Comparison of ENCODE assay signal across 9 mouse cellular contexts in the genomic region with DNA sequence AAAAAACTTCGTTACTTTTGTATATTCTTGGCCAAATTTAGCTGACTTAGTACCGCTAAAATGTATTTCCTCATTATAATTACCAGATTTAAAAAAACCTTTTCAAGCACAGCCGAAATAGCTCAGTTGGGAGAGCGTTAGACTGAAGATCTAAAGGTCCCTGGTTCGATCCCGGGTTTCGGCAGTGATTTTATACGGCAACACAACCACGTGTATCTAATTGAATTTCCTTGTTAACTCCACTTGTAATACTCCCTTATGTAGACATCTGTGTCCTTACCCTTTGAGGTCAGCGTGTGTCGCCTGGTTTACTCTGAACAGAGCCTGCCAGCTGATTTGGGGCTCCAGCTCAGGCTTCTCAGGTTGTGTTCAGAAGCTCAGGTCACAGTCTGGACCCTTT. TPM values are rescaled to one million over a fixed set of nuclear protein-coding genes. Genes with fewer than 3 reads are reported as not detected.
A peak's percentile ranks its signal among the peaks of the same experiment; 100 is the strongest.
DNase-seq lines count a peak whose midpoint lies in the region; ATAC-seq and TF ChIP-seq lines count a peak whose summit lies in the region.
"Had no signal": no experiment of that assay in that cellular context is flagged by ENCODE, and none has a peak within 500 bp of the region (broad histone marks: within the 10 kb centered on the region; RNA-seq: fewer than 3 reads in every experiment).

No protein-coding gene starts in this region.

- DNase-seq in lung, adult 18-20 months, result peak; percentile 55 to 57
- DNase-seq in lung, adult 2 months, result no peak
- peak; percentile 78 to 80 for DNase-seq in cerebellum, postnatal 25 days
- DNase-seq in gastrocnemius, postnatal 25 days, result peak; percentile 31
- DNase-seq in induced T-regulatory cell, adult 2 months (ENCODE audit: low read depth), result peak; percentile 82
- DNase-seq in limb, embryonic 10.5 days (ENCODE audit: low spot score), result peak; percentile 76
- peak; percentile 97 for DNase-seq in midbrain, embryonic 11.5 days (ENCODE audit: low spot score, missing footprints)
- DNase-seq in spleen, postnatal 10 days (ENCODE audit: low spot score in 2 of 2), result peak; percentile 40 to 76

- ATAC-seq in midbrain, embryonic 11.5 days (ENCODE audit: low FRiP score), result peak; percentile 43

- no peaks in the 10 kb centered on the region for H3K9me3 ChIP-seq in limb, embryonic 10.5 days (replicated peaks)
- H3K9me3 ChIP-seq in midbrain, embryonic 11.5 days (ENCODE audit: control insufficient read depth, low read length), result no peaks in the 10 kb centered on the region

- no peak overlapping the region for H3K27ac ChIP-seq in limb, embryonic 10.5 days
- H3K27ac ChIP-seq in midbrain, embryonic 11.5 days (ENCODE audit: low read depth, low read length), result no peak overlapping the region

- no peak overlapping the region for H3K4me3 ChIP-seq in lung, adult 2 months (replicated peaks; ENCODE audit: extremely low read depth, low read depth, low read length)
- peak overlapping the region; percentile 35 for H3K4me3 ChIP-seq in limb, embryonic 10.5 days
- H3K4me3 ChIP-seq in midbrain, embryonic 11.5 days (ENCODE audit: low read depth, low read length), result peak overlapping the region; percentile 2; the same call in 1 of the 2 replicates

- no peak for TF ChIP-seq POLR2A in lung, adult 2 months (IDR thresholded peaks at IDR 0.05; ENCODE audit: borderline replicate concordance, extremely low read depth, low read depth, low read length)

- H3K4me1 ChIP-seq in lung, adult 2 months (ENCODE audit: control insufficient read depth, insufficient read depth, low read length), result peaks cover 10% of the 10 kb centered on the region
- peaks cover 20% of the 10 kb centered on the region for H3K4me1 ChIP-seq in limb, embryonic 10.5 days
- no peaks in the 10 kb centered on the region for H3K4me1 ChIP-seq in midbrain, embryonic 11.5 days (ENCODE audit: control insufficient read depth, insufficient read depth, low read length)

- no peak for TF ChIP-seq CTCF in lung, adult 2 months (IDR thresholded peaks at IDR 0.05; ENCODE audit: insufficient read depth, low read length)

- no peaks in the 10 kb centered on the region for H3K36me3 ChIP-seq in limb, embryonic 10.5 days
- H3K36me3 ChIP-seq in midbrain, embryonic 11.5 days (ENCODE audit: control insufficient read depth, insufficient read depth, low read length), result no peaks in the 10 kb centered on the region

- H3K4me2 ChIP-seq in midbrain, embryonic 11.5 days, result peak overlapping the region; percentile 26

- H3K27me3 ChIP-seq in limb, embryonic 10.5 days (ENCODE audit: low read depth, poor library complexity, severe bottlenecking), result no peaks in the 10 kb centered on the region
- peaks cover 3% of the 10 kb centered on the region for H3K27me3 ChIP-seq in midbrain, embryonic 11.5 days (ENCODE audit: control insufficient read depth, insufficient read depth, low read length)

- H3K9ac ChIP-seq in midbrain, embryonic 11.5 days (ENCODE audit: low read length), result no peak overlapping the region; the same call in 1 of the 2 replicates

- WGBS in lung, adult 2 months, result 6% methylated on average over 11 of the region's 11 CpGs
- 2% methylated on average over 11 of the region's 11 CpGs for WGBS in limb, embryonic 10.5 days
- 3% methylated on average over 11 of the region's 11 CpGs for WGBS in midbrain, embryonic 11.5 days

RNA-seq across cellular contexts. Expression of a gene that starts 36.4 kb away (rescaled TPM):
- polyA plus RNA-seq in lung, adult 2 months (2012; rRNA removed), result 14.0 and 23.4 TPM in 2 replicates
- total RNA-seq in gastrocnemius, postnatal 25 days (2021), result 10 to 100 TPM; 56.9 to 63.4 TPM
- polyA plus RNA-seq in limb, embryonic 10.5 days (2016; fragmentation: Nextera tagmentation; extraction: Ambion mirVana), result 3.3 and 3.4 TPM in 2 replicates
- polyA plus RNA-seq in midbrain, embryonic 11.5 days (2014; fragmentation: Nextera tagmentation; extraction: Ambion mirVana), result 5.3 and 6.0 TPM in 2 replicates

RNA-seq across cellular contexts. Expression of a gene that starts 39.0 kb away (rescaled TPM):
- not detected in 2 replicates for polyA plus RNA-seq in lung, adult 2 months (2012; rRNA removed)
- total RNA-seq in gastrocnemius, postnatal 25 days (2021), result not detected
- 0.05 and 0.06 TPM in 2 replicates for polyA plus RNA-seq in limb, embryonic 10.5 days (2016; fragmentation: Nextera tagmentation; extraction: Ambion mirVana)
- 0.03 TPM in 1 of 2 replicates, not detected in the other for polyA plus RNA-seq in midbrain, embryonic 11.5 days (2014; fragmentation: Nextera tagmentation; extraction: Ambion mirVana)
- total RNA-seq: adrenal gland, adult 18-20 months had no signal
